Mouse (Mus musculus) megakaryocyte, adult 5-6 weeks (primary cell): ENCODE measurements around the gene Chmp2a. TPM values are rescaled to one million over a fixed set of nuclear protein-coding genes. Genes with fewer than 3 reads are reported as not detected.
"Not testable (repeated sequence)": the region's sequence is repeated elsewhere in the genome, so short reads cannot be mapped to it uniquely, and the experiment has no call there.

Source experiments
- ATAC-seq: 2 replicates; pipeline ENCODE4 v1.8.0; 2016; ENCODE audit warnings: mild to moderate bottlenecking, inconsistent platforms; ENCODE audit not compliant: poor library complexity, severe bottlenecking
- total RNA-seq, 2 experiments: library from RNA; stranded (forward) in 1 of 2; stranded (reverse) in 1 of 2; fragments of 153-499, 151-499 nt in 1 of 2; fragments of 221-1000, 200-1000 nt in 1 of 2; gene quantifications; 2 replicates each; pipeline versions ENCODE4 v1.2.3 to v1.2.4; 2015 to 2017

Gene Chmp2a
- 239 and 269 TPM in 2 replicates for total RNA-seq (2015)
- total RNA-seq (2017): 272 and 348 TPM in 2 replicates

GRCm38 (mm10) chr7:13034148-13034977, at the start of gene Chmp2a:
Gene Chmp2a, minus strand, starts transcription at chr7:13034807.
- ATAC-seq: peak; percentile 63

DNA sequence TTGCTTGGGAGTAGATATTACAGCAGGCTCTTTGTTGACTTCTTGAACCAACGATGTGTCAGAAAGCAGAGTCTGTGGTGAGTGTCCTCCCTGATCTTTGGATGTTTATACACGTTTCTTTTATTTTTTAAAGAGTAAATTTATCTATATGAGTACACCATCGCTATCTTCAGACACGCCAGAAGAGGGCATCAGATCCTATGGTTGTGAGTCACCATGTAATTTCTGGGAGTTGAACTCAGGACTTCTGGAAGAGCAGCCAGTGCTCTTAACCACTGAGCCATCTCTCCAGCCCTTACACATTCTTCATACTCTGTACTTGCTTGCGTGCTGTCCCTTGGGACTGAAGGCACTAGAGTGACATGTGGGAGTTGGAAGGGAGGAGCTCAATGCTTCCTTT, 37.7 kb upstream of the Chmp2a start:
- no peak for ATAC-seq

DNA sequence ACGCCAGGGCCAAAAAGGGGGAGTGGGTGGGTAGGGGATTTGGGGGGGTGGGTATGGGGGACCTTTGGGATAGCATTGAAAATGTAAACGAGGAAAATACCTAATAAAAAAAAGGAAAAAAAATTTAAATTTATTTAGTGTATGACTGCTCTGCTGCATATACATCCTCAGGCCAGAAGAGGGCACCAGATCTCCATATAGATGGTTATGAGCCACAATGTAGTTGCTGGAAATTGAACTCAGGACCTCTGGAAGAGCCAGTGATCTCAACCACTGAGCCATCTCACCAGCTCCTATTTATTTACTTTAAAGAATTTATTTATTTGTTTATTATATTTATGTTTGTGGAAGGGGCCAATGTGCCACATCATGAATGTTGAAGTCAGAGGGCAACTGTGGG, 28.8 kb upstream of the Chmp2a start:
- ATAC-seq: not testable (repeated sequence)

- ATAC-seq: no peak
Measured at GRCm38 (mm10) chr7:13059536-13059935, 24.9 kb upstream of the Chmp2a start.

- ATAC-seq: no peak
Measured at GRCm38 (mm10) chr7:13056913-13057700, 22.5 kb upstream of the Chmp2a start.

- peak; percentile 92 for ATAC-seq
Measured at GRCm38 (mm10) chr7:13054287-13055010, 19.8 kb upstream of the Chmp2a start, which contains the start of gene Mzf1. Gene Mzf1, minus strand, starts transcription at chr7:13054764.

DNA sequence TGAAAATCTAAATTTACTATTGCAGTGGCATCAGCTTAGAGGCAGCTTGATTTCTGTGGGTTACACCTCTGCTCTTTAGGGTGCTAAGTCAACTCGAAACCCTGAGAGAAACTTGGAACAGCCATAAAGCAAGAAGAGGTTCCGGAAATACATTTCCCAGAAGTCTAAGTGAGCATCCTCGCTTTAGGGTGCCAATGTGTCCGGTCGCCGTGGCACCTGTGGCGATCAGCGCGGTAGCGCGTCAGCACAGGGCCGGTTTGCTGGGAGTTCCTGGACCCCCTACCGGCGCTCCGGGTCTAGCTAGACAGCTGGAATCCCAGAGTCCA, 19.3 kb upstream of the Chmp2a start:
- peak; percentile 44 for ATAC-seq

- ATAC-seq: no peak
Measured at GRCm38 (mm10) chr7:13053501-13053900, 18.9 kb upstream of the Chmp2a start.

GRCm38 (mm10) chr7:13053001-13053400, 18.4 kb upstream of the Chmp2a start:
- no peak for ATAC-seq

- ATAC-seq: peak; percentile 87
Measured at GRCm38 (mm10) chr7:13046084-13046483, 11.5 kb upstream of the Chmp2a start.

DNA sequence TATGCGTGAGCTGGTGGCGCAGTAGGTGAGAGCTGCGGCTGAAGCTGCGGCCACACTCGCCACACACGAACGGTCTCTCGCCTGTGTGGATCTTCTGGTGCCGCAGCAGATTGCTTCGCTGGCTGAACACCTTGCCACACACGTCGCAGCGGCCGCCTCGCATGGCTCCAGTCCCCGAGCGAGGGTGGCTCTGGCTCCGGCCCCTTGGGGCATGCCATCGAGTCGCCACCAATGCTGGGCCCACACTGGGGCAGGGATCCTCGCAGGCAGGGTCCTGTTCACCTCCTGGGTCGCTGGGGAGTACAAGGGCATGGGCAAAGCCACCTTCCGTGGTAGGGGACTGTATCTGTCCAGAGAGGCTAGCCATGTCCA, 9.6 kb upstream of the Chmp2a start:
- no peak for ATAC-seq

GRCm38 (mm10) chr7:13043445-13044253, 9.0 kb upstream of the Chmp2a start:
- ATAC-seq: peak; percentile 27

- no peak for ATAC-seq
Measured at GRCm38 (mm10) chr7:13043120-13043444, 8.5 kb upstream of the Chmp2a start.

DNA sequence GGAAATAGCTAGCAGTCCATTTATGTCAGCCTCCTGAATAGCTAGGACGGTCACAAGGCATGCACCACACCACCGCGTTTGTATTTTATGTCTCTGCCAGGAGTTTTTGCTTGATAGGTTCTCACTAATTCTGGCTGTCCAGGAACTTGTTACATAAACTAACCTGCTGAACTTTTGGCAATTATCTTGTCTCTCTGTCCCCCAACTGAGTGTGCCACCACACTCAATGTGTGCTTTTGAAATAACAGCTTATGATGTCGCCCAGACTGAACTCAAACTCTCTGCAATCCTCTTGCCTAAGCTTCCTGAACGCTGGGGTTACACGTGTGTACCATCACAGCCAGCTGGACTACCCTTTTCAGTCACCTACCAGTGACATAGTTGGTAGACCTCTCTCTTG, 7.9 kb upstream of the Chmp2a start:
- ATAC-seq: no peak

DNA sequence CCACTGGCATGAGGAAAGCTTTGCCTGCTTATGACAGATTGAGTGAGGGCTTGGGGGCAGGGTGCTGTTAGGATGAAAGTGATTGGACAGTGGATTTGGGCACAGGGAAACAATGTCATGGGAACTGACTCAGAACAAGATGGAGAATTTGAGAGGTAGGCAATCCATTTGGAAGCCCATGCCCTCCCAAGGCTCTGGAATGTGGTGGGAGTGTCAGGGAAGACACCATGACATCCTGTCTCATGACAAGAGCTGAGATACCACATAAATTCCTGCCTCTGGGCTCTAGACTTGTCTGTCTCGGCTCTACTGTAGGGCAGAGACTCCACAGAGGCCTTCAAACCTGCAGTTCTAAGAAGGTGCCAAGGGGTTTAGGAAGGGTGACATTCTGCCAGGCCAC, 6.6 kb upstream of the Chmp2a start:
- no peak for ATAC-seq

DNA sequence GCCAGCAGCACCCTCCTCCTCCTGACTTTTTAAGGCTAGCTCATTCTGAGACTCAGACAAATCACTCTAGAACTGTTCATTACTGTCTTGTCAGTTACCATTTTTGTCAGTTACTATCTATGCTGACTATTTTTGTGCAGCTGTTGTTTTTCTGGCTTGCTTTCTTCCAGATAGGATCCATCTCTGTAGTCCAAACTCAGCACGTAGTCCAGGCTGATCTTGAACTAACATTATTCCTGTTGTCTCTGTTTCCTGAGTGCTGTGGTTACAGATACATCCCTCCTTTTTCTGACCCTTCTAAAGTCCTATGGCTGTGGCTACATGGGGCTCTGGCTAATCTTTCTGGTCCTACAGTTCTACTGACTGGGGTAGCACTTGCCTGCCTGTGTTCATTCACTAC, 4.6 kb upstream of the Chmp2a start:
- ATAC-seq: no peak

DNA sequence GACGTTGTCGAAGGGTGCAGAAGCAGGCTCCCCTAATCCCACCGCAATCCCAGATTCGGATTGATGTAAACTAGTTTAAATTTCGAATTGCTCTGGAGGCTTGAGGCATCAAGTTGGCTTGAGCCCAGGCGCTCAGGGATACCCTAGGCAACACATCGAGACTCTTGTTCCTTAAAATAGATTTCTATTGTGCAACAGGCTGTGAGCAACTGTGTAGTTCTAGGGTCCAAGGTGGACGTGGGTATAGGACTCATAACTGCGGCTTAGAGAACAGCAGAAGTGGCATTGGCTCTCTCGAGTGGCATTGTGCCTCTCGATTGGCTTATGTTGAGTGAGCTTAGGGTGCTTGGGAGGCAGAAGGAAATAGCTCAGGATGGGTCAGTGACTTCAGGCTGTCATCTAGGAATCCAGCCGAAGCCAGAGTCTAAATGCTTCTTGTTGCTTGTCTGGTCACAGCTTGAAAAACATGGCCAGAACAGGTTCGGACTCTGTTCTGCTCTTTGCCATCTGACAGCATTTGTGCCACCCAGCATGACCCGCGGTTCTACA, 4.1 kb upstream of the Chmp2a start:
- ATAC-seq: peak; percentile 39

- peak; percentile 70 for ATAC-seq
Measured at GRCm38 (mm10) chr7:13037901-13038555, 3.4 kb upstream of the Chmp2a start, which contains the start of gene Ube2m. Gene Ube2m, minus strand, starts transcription at chr7:13038275.

- no peak for ATAC-seq
Measured at GRCm38 (mm10) chr7:13037366-13037765, 2.8 kb upstream of the Chmp2a start.

- no peak for ATAC-seq
Measured at GRCm38 (mm10) chr7:13036806-13037205, 2.2 kb upstream of the Chmp2a start.
